Mouse (Mus musculus): ENCODE results near the gene Bend4. TPM values are rescaled to one million over a fixed set of nuclear protein-coding genes. Genes with fewer than 3 reads are reported as not detected.

The Bend4 gene
- polyA plus RNA-seq, 1 experiment from 2014 or later: 7.8 TPM

- no peaks in the 10 kb centered on the region for H3K36me3 ChIP-seq
- peak overlapping the region; percentile 40 for H3K4me2 ChIP-seq (replicated peaks)
- no peaks in the 10 kb centered on the region for H3K9me3 ChIP-seq
- peak; percentile 76 for ATAC-seq (ENCODE audit: low FRiP score, low read depth)
- H3K4me1 ChIP-seq: peaks cover 12% of the 10 kb centered on the region
- peaks cover 25% of the 10 kb centered on the region for H3K27me3 ChIP-seq
- H3K4me3 ChIP-seq: no peak overlapping the region
- peak overlapping the region; percentile 20; the same call in 1 of the 2 replicates for H3K27ac ChIP-seq (replicated peaks)
- no peak overlapping the region for H3K9ac ChIP-seq (replicated peaks)
- 15% methylated on average over 17 of the region's 17 CpGs for WGBS
Observed at GRCm38 (mm10) chr5:67444217-67445050, 16.3 kb upstream of the Bend4 start.

GRCm38 (mm10) chr5:67442813-67443450 lies 14.8 kb upstream of the Bend4 start:
- no peaks in the 10 kb centered on the region for H3K9me3 ChIP-seq
- WGBS: 42% methylated on average over 6 of the region's 6 CpGs

GRCm38 (mm10) chr5:67440563-67440962 lies 12.5 kb upstream of the Bend4 start:
- H3K9me3 ChIP-seq: no peaks in the 10 kb centered on the region
- no peak overlapping the region for H3K9ac ChIP-seq (replicated peaks)
- H3K27me3 ChIP-seq: peaks cover 17% of the 10 kb centered on the region
- H3K36me3 ChIP-seq: no peaks in the 10 kb centered on the region
- 90% methylated on average over 8 of the region's 8 CpGs for WGBS
- no peak for ATAC-seq (ENCODE audit: low FRiP score, low read depth)
- no peak overlapping the region for H3K27ac ChIP-seq (replicated peaks)
- H3K4me2 ChIP-seq (replicated peaks): no peak overlapping the region
- H3K4me3 ChIP-seq: no peak overlapping the region
- H3K4me1 ChIP-seq: peaks cover 12% of the 10 kb centered on the region

More at GRCm38 (mm10) chr5:67442813-67443450, 14.8 kb upstream of the Bend4 start:
- Histone ChIP-seq H3K4me2 (replicated peaks) (no peak overlapping the region), H3K36me3 (no peaks in the 10 kb centered on the region), H3K4me3 (no peak overlapping the region), H3K27me3 (peaks cover 25% of the 10 kb centered on the region), H3K4me1 (peaks cover 12% of the 10 kb centered on the region), H3K27ac (replicated peaks) (no peak overlapping the region), H3K9ac (replicated peaks) (no peak overlapping the region)
- ATAC-seq (ENCODE audit: low FRiP score, low read depth): no peak

- Histone ChIP-seq H3K27ac (replicated peaks) (no peak overlapping the region), H3K27me3 (peaks cover 9% of the 10 kb centered on the region; the same call in 1 of the 2 replicates), H3K4me2 (replicated peaks) (no peak overlapping the region), H3K4me1 (no peaks in the 10 kb centered on the region), H3K9ac (replicated peaks) (no peak overlapping the region), H3K4me3 (no peak overlapping the region), H3K36me3 (no peaks in the 10 kb centered on the region), H3K9me3 (no peaks in the 10 kb centered on the region)
- WGBS: 60% methylated on average over 2 of the region's 2 CpGs
- ATAC-seq (ENCODE audit: low FRiP score, low read depth): no peak
Observed at GRCm38 (mm10) chr5:67437403-67437802, 9.3 kb upstream of the Bend4 start.

- peak; percentile 44 for ATAC-seq (ENCODE audit: low FRiP score, low read depth)
- H3K27ac ChIP-seq (replicated peaks): peak overlapping the region; percentile 75
- WGBS: under 1% methylated on average over 92 of the region's 121 CpGs
Observed at GRCm38 (mm10) chr5:67426478-67427442, 1.4 kb downstream of the Bend4 start.

GRCm38 (mm10) chr5:67426011-67426410 lies 2.1 kb downstream of the Bend4 start:
- H3K27me3 ChIP-seq: peaks cover 30% of the 10 kb centered on the region
- no peak overlapping the region for H3K27ac ChIP-seq (replicated peaks)
- peaks cover 21% of the 10 kb centered on the region for H3K4me1 ChIP-seq
- peak overlapping the region; percentile 68 for H3K4me2 ChIP-seq (replicated peaks)
- ATAC-seq (ENCODE audit: low FRiP score, low read depth): no peak
- 17% methylated on average over 5 of the region's 5 CpGs for WGBS
- no peaks in the 10 kb centered on the region for H3K9me3 ChIP-seq
- peak overlapping the region; percentile 73; the same call in 1 of the 2 replicates for H3K9ac ChIP-seq (replicated peaks)
- H3K4me3 ChIP-seq: peak overlapping the region; percentile 57
- H3K36me3 ChIP-seq: no peaks in the 10 kb centered on the region

More at GRCm38 (mm10) chr5:67426478-67427442, 1.4 kb downstream of the Bend4 start:
- Histone ChIP-seq H3K9me3 (no peaks in the 10 kb centered on the region), H3K36me3 (no peaks in the 10 kb centered on the region), H3K4me2 (replicated peaks) (peak overlapping the region; percentile 68), H3K9ac (replicated peaks) (peak overlapping the region; percentile 73), H3K4me1 (peaks cover 21% of the 10 kb centered on the region), H3K27me3 (peaks cover 30% of the 10 kb centered on the region), H3K4me3 (peak overlapping the region; percentile 57)

- ATAC-seq (ENCODE audit: low FRiP score, low read depth): no peak
- WGBS: 52% methylated on average over 3 of the region's 3 CpGs
Observed at GRCm38 (mm10) chr5:67424636-67425035, 3.5 kb downstream of the Bend4 start.

GRCm38 (mm10) chr5:67423963-67424362 lies 4.1 kb downstream of the Bend4 start:
- H3K9me3 ChIP-seq: no peaks in the 10 kb centered on the region
- H3K4me1 ChIP-seq: peaks cover 21% of the 10 kb centered on the region
- WGBS: 68% methylated on average over 2 of the region's 2 CpGs
- H3K4me3 ChIP-seq: no peak overlapping the region
- no peak overlapping the region for H3K9ac ChIP-seq (replicated peaks)
- no peak overlapping the region for H3K4me2 ChIP-seq (replicated peaks)
- ATAC-seq (ENCODE audit: low FRiP score, low read depth): no peak
- no peaks in the 10 kb centered on the region for H3K36me3 ChIP-seq
- 0 out of 2 replicates have a peak overlapping the region, but pooled peaks have one; percentile 35 for H3K27ac ChIP-seq (replicated peaks)
- H3K27me3 ChIP-seq: peaks cover 32% of the 10 kb centered on the region

More at GRCm38 (mm10) chr5:67424636-67425035, 3.5 kb downstream of the Bend4 start:
- H3K4me1 ChIP-seq: peaks cover 21% of the 10 kb centered on the region
- H3K27ac ChIP-seq (replicated peaks): no peak overlapping the region
- H3K9ac ChIP-seq (replicated peaks): no peak overlapping the region
- no peak overlapping the region for H3K4me2 ChIP-seq (replicated peaks)
- H3K27me3 ChIP-seq: peaks cover 33% of the 10 kb centered on the region
- H3K9me3 ChIP-seq: no peaks in the 10 kb centered on the region
- H3K4me3 ChIP-seq: no peak overlapping the region
- no peaks in the 10 kb centered on the region for H3K36me3 ChIP-seq

GRCm38 (mm10) chr5:67423326-67423725 lies 4.8 kb downstream of the Bend4 start:
- peaks cover 23% of the 10 kb centered on the region for H3K4me1 ChIP-seq

GRCm38 (mm10) chr5:67419407-67419806 lies 8.7 kb downstream of the Bend4 start:
- Histone ChIP-seq H3K27ac (replicated peaks) (no peak overlapping the region), H3K27me3 (peaks cover 5% of the 10 kb centered on the region; the same call in 1 of the 2 replicates), H3K9me3 (no peaks in the 10 kb centered on the region), H3K4me1 (peaks cover 10% of the 10 kb centered on the region), H3K36me3 (peaks cover 3% of the 10 kb centered on the region), H3K4me2 (replicated peaks) (no peak overlapping the region), H3K9ac (replicated peaks) (no peak overlapping the region), H3K4me3 (no peak overlapping the region)
- ATAC-seq (ENCODE audit: low FRiP score, low read depth): no peak
- 87% methylated on average over 4 of the region's 4 CpGs for WGBS

More at GRCm38 (mm10) chr5:67423326-67423725, 4.8 kb downstream of the Bend4 start:
- Histone ChIP-seq H3K4me2 (replicated peaks) (no peak overlapping the region), H3K27me3 (peaks cover 32% of the 10 kb centered on the region), H3K36me3 (no peaks in the 10 kb centered on the region), H3K4me3 (no peak overlapping the region), H3K27ac (replicated peaks) (peak overlapping the region; percentile 66), H3K9me3 (no peaks in the 10 kb centered on the region), H3K9ac (replicated peaks) (no peak overlapping the region)
- WGBS: 31% methylated on average over 9 of the region's 9 CpGs
- no peak for ATAC-seq (ENCODE audit: low FRiP score, low read depth)

- no peak overlapping the region for H3K4me3 ChIP-seq
- ATAC-seq (ENCODE audit: low FRiP score, low read depth): no peak
- no peaks in the 10 kb centered on the region for H3K9me3 ChIP-seq
- H3K36me3 ChIP-seq: peaks cover 6% of the 10 kb centered on the region; the same call in 1 of the 2 replicates
- no peak overlapping the region for H3K9ac ChIP-seq (replicated peaks)
- no peaks in the 10 kb centered on the region for H3K4me1 ChIP-seq
- no peaks in the 10 kb centered on the region for H3K27me3 ChIP-seq
- 80% methylated on average over 7 of the region's 7 CpGs for WGBS
- H3K4me2 ChIP-seq (replicated peaks): no peak overlapping the region
- no peak overlapping the region for H3K27ac ChIP-seq (replicated peaks)
Observed at GRCm38 (mm10) chr5:67411475-67411874, 16.6 kb downstream of the Bend4 start.

All from midbrain, embryonic 12.5 days (tissue).